Mouse (Mus musculus) heart, postnatal 4 days (tissue): ENCODE data around the gene Pax6. TPM values are rescaled to one million over a fixed set of nuclear protein-coding genes. Genes with fewer than 3 reads are reported as not detected.

Source experiments
- DNase-seq: peaks from one replicate; pipeline ENCODE4 v3.0.0; 2021
- total RNA-seq, 2 experiments: library from RNA; stranded (reverse); gene quantifications; 2 replicates each; pipeline ENCODE4 v1.2.3; 2021

Pax6 gene
- total RNA-seq, 2 experiments from 2014 or later = 0.61 TPM; not detected in 1

- DNase-seq = no peak
Observed at GRCm38 (mm10) chr2:105671798-105672595, 3.3 kb downstream of the Pax6 start.

- DNase-seq = no peak
Observed at GRCm38 (mm10) chr2:105672596-105672960, 3.9 kb downstream of the Pax6 start.

- DNase-seq = no peak
Observed at GRCm38 (mm10) chr2:105673054-105673453, 4.4 kb downstream of the Pax6 start.

- peak; percentile 65 for DNase-seq
Observed at GRCm38 (mm10) chr2:105673631-105674060, 4.9 kb downstream of the Pax6 start.

DNA sequence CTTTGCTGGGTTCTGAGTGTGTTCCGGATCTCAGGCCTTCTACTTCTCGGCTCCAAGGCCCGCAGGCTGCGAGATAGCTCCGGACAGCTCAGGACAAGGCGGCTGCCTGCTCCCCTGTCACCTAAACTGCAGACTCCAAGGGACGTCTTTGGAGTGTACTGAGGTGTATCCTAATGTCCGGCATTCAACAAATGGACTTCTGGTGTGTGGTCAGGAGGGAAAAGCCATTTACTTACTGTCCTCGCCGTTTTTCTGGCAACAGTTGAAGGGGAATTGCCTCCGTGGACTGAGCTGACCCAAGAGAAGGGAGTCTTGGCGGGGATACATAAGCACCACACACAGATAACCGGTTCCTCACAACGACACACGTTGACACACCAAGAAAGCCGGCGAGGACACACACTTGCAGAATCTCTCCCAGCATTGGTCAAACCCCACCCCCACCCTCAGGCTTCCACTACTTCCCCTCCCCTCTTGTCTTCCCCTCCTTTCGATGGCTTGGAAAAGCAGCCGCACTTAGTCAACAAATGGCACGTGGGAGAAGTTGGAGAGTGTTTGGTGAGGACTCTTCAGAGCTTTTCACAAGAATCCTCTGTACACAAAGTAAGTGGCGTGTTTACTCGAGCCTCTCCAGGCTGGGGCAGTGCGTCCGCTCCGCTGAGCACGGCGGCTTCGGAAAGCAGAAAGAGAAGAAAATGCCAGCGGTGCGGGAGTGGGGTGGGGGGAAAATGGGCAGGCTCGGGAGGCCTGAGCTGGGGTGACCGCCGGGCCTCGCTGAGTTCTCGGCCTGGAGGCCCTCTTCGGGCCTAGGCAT lies 5.6 kb downstream of the Pax6 start:
- no peak for DNase-seq

DNA sequence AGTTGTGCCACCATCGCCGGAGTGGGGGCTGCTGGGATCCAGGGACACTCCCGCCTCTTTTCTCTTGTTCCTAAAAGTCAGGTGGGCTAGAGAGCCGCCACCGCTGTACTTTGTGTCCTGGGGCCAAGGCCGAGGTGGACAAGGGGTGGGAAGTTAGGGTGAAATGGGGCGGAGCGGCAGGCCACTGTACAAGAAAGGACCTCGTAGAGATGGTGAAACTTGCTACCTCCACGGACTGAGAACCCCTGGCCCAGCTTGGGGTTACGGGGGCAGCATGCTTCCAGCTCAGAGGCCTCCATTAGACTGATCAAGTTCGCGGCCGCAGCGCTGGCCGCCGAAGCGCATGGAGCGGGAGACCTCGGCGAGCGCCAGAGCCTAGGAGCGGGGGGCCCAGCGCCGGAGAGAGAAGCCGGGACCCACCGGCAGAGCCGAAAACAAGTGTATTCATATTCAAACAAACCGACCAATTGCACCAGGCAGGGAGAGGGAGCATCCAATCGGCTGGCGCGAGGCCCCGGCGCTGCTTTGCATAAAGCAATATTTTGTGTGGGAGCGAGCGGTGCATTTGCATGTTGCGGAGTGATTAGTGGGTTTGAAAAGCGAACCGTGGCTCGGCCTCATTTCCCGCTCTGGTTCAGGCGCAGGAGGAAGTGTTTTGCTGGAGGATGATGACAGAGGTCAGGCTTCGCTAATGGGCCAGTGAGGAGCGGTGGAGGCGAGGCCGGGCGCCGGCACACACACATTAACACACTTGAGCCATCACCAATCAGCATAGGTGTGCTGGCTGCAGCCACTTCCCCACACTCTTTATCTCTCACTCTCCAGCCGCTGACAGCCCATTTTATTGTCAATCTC lies 6.4 kb downstream of the Pax6 start:
- peak; percentile 59 for DNase-seq

- no peak for DNase-seq
Observed at GRCm38 (mm10) chr2:105675730-105676079, 7.0 kb downstream of the Pax6 start.

DNA sequence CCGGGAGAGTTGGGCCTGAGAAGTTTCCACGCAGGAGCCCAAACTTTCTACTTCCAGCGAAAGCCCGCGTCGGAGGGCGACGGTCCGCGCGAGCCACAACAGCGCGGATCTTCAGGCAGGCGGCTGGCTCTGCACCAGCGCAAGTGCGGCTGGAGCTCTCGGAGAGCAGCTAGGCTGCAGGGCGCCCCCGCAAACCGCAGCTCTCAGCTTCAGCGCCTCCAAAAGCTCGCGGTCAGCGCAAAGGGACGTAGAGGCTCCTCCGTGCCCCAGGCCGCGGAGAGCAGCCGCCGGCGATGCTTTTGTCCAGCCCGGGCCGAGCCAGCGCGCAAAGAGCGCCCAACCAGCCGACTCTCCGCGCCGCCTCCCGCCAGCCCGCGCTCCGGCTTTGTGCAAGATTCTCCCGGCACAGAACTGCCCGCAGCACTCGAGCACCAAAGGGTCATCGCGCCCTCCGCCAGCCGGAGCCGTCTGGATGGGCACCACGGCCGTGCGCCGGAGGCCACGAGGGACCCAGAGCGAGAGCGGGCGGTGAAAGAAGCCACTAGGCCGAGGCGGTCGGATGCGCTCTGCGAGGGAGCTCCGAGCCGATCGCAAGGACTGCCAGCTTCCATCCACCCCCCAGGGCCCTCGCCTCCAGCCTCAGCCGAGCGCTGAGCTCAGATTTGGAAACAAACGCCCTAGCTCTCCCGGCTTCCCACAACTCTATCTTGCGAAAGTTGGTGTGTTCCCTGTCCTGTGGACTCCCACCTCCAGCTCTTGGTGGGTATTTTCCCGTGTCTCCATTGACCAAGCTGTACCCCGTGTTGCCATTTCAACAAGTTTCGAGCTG lies 7.6 kb downstream of the Pax6 start:
- peak; percentile 60 for DNase-seq

DNA sequence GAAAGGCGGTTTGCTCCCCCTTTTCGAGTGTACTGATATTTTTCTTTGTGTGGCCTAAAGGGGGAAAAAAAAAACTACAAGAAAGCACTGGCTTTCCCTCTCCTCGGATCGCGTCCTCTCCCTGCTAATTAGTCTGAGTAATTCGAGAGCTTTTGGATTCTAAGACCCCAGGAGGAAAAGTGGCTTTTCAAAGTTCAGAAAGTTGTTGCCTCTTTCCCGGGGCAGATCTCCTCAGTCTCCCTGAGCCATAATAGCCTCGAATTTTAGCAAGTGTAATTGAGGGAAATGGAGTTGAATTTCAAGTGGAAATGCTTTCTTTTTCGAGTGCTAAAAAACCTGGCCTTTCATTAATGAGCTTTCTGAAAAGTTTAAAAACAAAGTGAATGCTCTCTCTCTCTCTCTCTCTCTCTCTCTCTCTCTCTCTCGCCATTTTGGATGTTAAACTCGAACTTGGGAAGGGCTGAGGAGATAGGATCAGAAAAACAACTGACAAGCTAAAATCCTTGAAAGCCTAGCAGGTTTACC lies 8.3 kb downstream of the Pax6 start:
- no peak for DNase-seq

DNA sequence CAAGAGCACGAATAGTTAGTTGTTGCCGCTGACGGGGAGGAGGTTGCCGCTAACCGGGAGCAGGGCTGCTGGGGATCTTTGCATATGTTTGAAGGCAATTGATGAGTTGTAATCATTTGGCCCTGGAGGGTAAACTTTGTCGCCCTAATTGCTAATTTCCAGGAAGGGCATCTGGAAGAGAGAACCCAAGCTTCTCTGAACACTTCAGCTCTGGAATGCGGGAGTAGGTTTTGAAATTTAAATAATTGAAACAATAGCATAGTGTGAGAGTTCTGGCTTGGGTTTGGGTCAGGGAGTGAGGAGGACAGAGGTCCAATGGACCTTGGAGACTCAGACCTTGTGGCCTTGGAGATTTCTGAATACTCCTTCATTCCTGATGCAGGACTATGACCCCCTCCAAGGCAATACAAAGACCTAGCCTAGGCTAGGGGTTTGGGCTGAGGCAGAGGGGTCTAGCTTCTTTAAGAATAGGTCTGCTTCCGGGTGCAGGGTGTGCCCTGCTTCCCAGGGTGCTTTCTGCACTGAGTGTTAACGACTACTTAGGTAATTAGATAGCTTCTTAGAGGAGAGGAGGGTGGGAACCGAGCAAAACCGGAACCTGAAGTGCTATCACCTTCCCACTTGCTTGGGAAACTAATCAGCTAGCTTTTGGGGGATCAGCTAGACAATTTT lies 8.9 kb downstream of the Pax6 start:
- no peak for DNase-seq

DNA sequence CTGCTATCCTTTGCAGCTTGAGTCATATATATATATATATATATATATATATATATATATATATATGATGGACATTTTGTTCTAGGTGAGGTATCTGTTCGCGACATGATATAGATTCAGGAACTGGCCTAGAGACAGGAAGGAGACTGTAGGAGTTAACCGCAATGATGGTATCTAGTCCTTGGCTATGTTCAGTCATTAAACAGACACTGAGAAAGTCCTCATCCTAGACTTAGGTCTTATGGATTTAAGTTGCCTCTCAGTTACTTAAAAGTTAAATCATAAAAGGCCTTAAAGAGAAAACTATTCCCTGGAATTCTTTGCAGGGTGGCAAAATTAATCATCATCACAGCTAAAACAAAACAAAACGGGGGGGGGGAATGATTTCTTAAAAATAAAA lies 9.6 kb downstream of the Pax6 start:
- no peak for DNase-seq

DNA sequence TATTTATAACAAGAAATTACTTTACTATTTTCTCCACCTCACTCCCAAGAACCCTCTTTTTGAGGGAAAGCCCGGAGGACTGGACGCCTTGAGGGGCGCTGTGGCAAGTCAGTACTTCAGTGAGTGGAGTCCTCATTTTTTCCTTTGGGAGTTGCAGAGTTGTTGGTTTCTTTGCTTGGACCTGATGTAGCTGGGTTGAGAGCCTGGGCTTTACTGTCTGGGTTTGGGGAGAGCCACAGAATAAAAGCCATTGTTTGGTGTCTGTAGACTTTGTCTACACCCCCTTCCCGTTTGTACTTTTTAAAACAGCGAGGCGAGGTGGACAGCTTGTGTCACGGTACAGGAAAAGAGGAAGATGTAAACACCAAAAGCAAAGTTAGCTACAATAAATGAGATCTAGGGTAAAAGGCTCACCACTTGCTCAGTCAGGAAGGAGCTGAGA lies 10.2 kb downstream of the Pax6 start:
- no peak for DNase-seq

DNA sequence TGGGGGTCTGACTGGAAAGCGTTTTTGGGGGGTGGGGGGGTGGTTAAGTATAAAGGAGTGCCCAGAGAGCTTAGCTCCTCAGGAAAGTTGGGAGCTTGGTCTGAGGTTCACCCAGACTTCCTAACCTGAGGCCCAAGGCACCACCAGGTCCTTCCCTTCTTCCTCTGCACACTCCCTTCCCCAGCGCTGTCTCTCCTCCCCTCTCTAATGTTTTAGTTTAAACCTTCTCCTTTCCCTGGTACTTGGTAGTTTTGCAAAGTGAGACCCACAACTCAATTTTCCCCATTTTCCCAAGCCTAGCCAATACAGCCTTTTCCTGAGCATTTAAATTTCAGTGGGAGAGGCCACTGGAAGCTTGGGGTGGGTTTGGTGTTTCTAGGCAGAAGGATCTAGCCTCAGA lies 10.6 kb downstream of the Pax6 start:
- DNase-seq = no peak

- DNase-seq = no peak
Observed at GRCm38 (mm10) chr2:105680146-105680998, 11.7 kb downstream of the Pax6 start.

DNA sequence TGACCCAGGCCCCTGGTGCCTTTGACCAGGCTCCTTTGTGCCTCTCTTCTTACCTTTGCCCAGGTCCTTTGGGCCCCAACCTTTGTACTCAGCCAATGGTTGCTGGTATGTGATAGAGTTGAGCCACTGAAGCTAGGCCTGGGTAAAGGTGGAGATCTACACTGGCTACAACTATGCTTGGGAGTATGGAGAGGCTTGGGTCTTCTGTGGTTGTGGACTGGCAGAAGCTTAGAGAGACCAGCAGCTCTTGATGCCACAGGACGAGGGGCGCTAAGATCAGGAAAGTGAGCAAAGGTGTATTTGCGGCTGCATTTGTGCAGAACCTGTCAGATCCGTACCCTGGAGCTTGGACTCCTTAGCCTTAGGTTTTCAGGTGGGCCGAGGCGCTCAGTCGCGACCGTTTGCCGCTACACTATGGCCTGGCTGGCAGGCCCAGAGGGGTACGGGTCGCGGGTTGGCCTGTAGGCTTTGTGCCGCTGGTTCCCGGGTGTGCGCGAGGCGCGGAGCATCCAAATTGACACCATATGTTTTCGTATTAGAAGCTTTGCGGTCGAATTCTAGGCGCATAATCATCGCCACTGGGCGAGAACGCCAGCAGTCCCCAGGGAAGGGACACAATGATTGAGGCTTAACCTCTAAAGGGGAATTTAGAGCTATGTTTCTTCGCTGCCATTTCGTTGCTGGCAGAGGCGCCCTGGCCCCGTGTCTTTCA lies 12.5 kb downstream of the Pax6 start:
- DNase-seq = no peak

DNA sequence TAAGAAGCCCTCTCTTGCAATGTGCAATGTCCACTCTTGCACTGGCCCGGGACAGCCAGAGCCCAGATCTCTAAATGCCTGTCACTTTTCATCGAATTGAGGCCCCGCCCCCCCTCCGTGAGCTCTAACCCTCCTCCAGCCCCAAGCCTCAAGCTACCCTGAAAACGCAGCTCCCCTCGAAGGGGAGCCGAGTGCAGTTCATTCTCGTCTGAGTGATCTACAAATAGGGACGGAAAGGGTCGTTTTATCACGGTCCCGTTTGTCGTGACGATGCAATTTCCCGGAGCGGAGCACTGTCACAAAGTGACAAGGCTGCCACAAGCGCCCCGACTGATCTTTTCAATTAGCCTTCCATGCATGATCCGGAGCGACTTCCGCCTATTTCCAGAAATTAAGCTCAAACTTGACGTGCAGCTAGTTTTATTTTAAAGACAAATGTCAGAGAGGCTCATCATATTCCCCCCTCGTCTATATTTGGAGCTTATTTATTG lies 13.4 kb downstream of the Pax6 start:
- no peak for DNase-seq

- no peak for DNase-seq
Observed at GRCm38 (mm10) chr2:105682634-105683351, 14.1 kb downstream of the Pax6 start.

- DNase-seq = no peak
Observed at GRCm38 (mm10) chr2:105683771-105684410, 15.2 kb downstream of the Pax6 start.
